Mouse (Mus musculus): ENCODE measurements around the gene Thtpa. TPM values are rescaled to one million over a fixed set of nuclear protein-coding genes. Genes with fewer than 3 reads are reported as not detected.

The Thtpa gene
- polyA plus RNA-seq, 1 experiment from 2014 or later, result 29.3 TPM

DNA sequence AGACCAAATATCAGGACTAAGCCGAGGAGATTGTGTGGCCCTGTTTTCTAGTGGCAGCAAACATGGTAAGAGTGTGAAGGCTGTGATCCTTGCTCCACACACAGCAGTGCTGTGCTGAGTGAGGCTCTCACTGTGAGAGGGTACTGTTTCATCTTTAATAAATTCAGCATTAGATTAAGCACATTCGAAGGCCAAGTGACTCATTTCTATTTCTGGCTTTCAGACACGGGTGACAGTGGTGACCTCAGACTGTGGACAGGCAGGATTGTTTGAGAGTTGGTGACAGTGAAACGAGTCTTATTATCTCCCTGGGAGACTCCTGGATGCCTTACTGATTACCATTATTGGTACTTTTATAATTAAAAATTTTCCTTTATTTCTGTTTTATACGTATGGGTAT lies 31.1 kb downstream of the Thtpa start:
- WGBS, result 88% methylated on average over 5 of the region's 5 CpGs
- H3K4me1 ChIP-seq (ENCODE audit: control insufficient read depth, insufficient read depth, low read length), result 0 out of 2 replicates have a peak, but pooled peaks cover 4% of the 10 kb centered on the region
- H3K27me3 ChIP-seq (ENCODE audit: control insufficient read depth, insufficient read depth, low read length), result no peaks in the 10 kb centered on the region
- H3K9me3 ChIP-seq (ENCODE audit: control insufficient read depth, low read length), result no peaks in the 10 kb centered on the region
- no peak for ATAC-seq (ENCODE audit: low read depth)
- H3K9ac ChIP-seq (replicated peaks; ENCODE audit: low read depth, low read length), result no peak overlapping the region
- H3K27ac ChIP-seq (ENCODE audit: low read depth, low read length), result no peak overlapping the region
- H3K36me3 ChIP-seq (ENCODE audit: control insufficient read depth, insufficient read depth, low read length), result no peaks in the 10 kb centered on the region
- H3K4me2 ChIP-seq (ENCODE audit: low read depth, low read length), result no peak overlapping the region
- no peak overlapping the region for H3K4me3 ChIP-seq (ENCODE audit: low read depth, low read length)

DNA sequence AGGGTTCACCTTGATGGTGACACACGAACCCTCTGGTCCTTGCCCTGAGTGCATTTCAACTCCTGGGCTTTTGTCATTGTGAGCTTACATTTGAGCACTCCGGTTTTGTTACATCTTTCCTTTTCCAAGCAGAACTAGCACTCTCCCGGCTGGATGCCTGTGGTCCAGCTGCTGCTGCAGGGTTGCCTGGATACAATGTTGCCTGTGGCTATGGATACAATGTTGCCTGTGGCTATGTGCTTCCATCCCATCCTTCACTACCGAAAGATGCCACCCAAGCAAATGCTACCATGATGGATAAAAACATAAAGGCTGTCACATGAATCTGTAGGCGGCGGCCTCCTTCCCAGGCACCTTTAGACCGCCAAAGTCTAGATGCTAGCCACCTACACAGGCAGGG lies 31.9 kb downstream of the Thtpa start:
- Histone ChIP-seq H3K9me3 (ENCODE audit: control insufficient read depth, low read length) (no peaks in the 10 kb centered on the region), H3K27ac (ENCODE audit: low read depth, low read length) (no peak overlapping the region), H3K4me1 (ENCODE audit: control insufficient read depth, insufficient read depth, low read length) (0 out of 2 replicates have a peak, but pooled peaks cover 4% of the 10 kb centered on the region), H3K27me3 (ENCODE audit: control insufficient read depth, insufficient read depth, low read length) (no peaks in the 10 kb centered on the region), H3K4me3 (ENCODE audit: low read depth, low read length) (no peak overlapping the region), H3K36me3 (ENCODE audit: control insufficient read depth, insufficient read depth, low read length) (no peaks in the 10 kb centered on the region), H3K4me2 (ENCODE audit: low read depth, low read length) (no peak overlapping the region), H3K9ac (replicated peaks; ENCODE audit: low read depth, low read length) (no peak overlapping the region)
- no peak for ATAC-seq (ENCODE audit: low read depth)
- WGBS, result 74% methylated on average over 7 of the region's 7 CpGs

DNA sequence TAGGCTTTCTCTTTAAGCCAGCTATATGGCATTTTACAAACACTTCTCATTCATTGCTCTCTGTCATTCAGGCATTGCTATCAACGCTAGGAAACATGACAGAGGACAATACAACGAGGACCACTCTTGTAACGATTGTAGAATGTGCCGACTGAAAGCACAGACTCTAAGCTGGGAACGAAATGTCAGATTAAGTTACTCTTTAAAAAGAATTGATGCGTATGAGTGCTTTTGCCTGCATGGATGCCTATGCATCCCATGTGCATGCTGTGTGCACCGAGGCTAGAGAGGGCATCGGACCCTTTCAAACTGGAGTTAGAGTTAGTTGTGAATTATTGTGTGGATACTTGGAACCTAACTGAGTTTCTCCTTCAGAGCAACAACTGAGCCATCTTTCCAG lies 41.1 kb downstream of the Thtpa start:
- no peaks in the 10 kb centered on the region for H3K27me3 ChIP-seq (ENCODE audit: control insufficient read depth, insufficient read depth, low read length)
- WGBS, result 83% methylated on average over 8 of the region's 8 CpGs

DNA sequence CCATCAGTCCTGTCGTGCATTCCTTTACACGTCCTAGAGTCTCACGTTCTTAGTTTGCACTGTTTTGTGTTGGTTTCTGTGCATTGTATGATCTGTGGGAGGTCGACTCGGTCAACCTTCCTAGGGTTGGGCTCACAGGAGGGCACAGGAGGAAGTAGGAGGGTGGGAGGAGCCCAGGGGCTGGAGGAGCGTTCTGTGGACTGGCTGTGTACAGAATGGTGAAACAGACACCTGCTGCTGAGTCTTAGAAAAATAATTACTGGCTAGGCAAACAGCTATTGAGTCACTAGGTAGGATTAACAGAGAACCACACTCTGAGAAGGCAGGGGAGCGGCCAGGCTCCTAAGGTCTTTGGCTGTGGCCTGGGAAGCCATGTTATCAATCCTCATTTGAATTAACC lies 44.7 kb downstream of the Thtpa start:
- no peaks in the 10 kb centered on the region for H3K4me1 ChIP-seq (ENCODE audit: control insufficient read depth, insufficient read depth, low read length)
- 59% methylated on average over 7 of the region's 7 CpGs for WGBS
- H3K27ac ChIP-seq (ENCODE audit: low read depth, low read length), result no peak overlapping the region
- no peak for ATAC-seq (ENCODE audit: low read depth)
- H3K36me3 ChIP-seq (ENCODE audit: control insufficient read depth, insufficient read depth, low read length), result no peaks in the 10 kb centered on the region
- no peaks in the 10 kb centered on the region for H3K27me3 ChIP-seq (ENCODE audit: control insufficient read depth, insufficient read depth, low read length)
- no peak overlapping the region for H3K9ac ChIP-seq (replicated peaks; ENCODE audit: low read depth, low read length)
- H3K4me2 ChIP-seq (ENCODE audit: low read depth, low read length), result no peak overlapping the region
- no peak overlapping the region for H3K4me3 ChIP-seq (ENCODE audit: low read depth, low read length)
- H3K9me3 ChIP-seq (ENCODE audit: control insufficient read depth, low read length), result no peaks in the 10 kb centered on the region

More for the DNA sequence above, 41.1 kb downstream of the Thtpa start:
- Histone ChIP-seq H3K27ac (ENCODE audit: low read depth, low read length) (no peak overlapping the region), H3K4me1 (ENCODE audit: control insufficient read depth, insufficient read depth, low read length) (no peaks in the 10 kb centered on the region), H3K9ac (replicated peaks; ENCODE audit: low read depth, low read length) (no peak overlapping the region), H3K9me3 (ENCODE audit: control insufficient read depth, low read length) (no peaks in the 10 kb centered on the region), H3K4me2 (ENCODE audit: low read depth, low read length) (no peak overlapping the region), H3K4me3 (ENCODE audit: low read depth, low read length) (no peak overlapping the region), H3K36me3 (ENCODE audit: control insufficient read depth, insufficient read depth, low read length) (no peaks in the 10 kb centered on the region)
- ATAC-seq (ENCODE audit: low read depth), result no peak

DNA sequence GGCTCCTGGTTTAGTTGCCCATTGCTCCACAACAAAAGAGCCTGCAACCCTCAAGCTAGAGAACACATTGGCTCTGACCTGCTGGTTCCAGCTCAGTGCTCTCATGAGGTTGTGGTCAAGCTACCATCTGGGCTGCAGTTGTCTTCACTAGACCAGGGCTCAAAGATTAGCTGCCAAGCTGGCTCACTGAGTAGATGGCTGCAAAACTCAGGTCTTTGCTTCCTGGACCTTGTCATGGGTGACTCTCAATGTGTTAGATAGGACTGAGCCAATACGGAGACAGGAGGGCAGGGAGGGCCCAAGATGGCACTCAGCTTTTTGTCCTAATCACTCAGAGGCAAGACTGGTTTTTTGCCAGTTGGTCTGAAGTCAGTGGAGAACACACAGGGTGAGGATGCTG lies 51.7 kb downstream of the Thtpa start:
- Histone ChIP-seq H3K9me3 (ENCODE audit: control insufficient read depth, low read length) (no peaks in the 10 kb centered on the region), H3K27ac (ENCODE audit: low read depth, low read length) (no peak overlapping the region), H3K9ac (replicated peaks; ENCODE audit: low read depth, low read length) (no peak overlapping the region), H3K4me3 (ENCODE audit: low read depth, low read length) (no peak overlapping the region), H3K4me1 (ENCODE audit: control insufficient read depth, insufficient read depth, low read length) (peaks cover 4% of the 10 kb centered on the region; the same call in 1 of the 2 replicates), H3K36me3 (ENCODE audit: control insufficient read depth, insufficient read depth, low read length) (no peaks in the 10 kb centered on the region), H3K4me2 (ENCODE audit: low read depth, low read length) (no peak overlapping the region), H3K27me3 (ENCODE audit: control insufficient read depth, insufficient read depth, low read length) (no peaks in the 10 kb centered on the region)
- WGBS, result 96% methylated on average over 1 of the region's 1 CpGs
- no peak for ATAC-seq (ENCODE audit: low read depth)

DNA sequence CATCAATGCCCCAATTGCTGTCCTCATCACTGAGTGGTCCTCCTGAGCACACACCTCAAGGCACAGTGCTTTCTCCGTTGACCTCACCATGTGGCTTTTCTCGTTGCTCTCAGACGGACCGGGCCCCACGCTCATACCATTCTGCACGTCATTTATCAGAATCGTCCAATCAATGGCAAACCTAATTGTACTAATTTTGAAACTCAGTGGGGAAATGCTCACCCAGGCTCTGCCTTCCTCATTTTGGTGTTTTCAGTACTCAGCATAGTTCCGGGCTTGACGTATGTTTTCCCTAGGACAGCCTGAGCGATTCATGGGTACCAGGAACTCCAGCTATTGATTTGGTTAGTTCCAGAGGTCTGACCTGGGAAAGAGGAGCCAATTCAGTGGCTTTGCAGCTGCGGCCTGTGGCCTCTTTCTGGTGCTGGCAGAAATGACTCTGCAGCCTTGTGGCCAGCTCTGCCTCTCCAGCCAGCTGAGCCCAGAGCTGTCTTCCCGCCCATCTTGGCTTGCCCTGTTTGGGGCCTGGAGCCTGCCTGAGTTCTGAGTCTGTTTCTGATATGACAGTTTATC lies 52.3 kb downstream of the Thtpa start:
- H3K36me3 ChIP-seq (ENCODE audit: control insufficient read depth, insufficient read depth, low read length), result no peaks in the 10 kb centered on the region
- no peak for ATAC-seq (ENCODE audit: low read depth)
- no peak overlapping the region for H3K9ac ChIP-seq (replicated peaks; ENCODE audit: low read depth, low read length)
- 87% methylated on average over 12 of the region's 12 CpGs for WGBS
- peaks cover 4% of the 10 kb centered on the region; the same call in 1 of the 2 replicates for H3K4me1 ChIP-seq (ENCODE audit: control insufficient read depth, insufficient read depth, low read length)
- no peak overlapping the region for H3K27ac ChIP-seq (ENCODE audit: low read depth, low read length)
- no peak overlapping the region for H3K4me2 ChIP-seq (ENCODE audit: low read depth, low read length)
- no peaks in the 10 kb centered on the region for H3K9me3 ChIP-seq (ENCODE audit: control insufficient read depth, low read length)
- H3K4me3 ChIP-seq (ENCODE audit: low read depth, low read length), result no peak overlapping the region
- no peaks in the 10 kb centered on the region for H3K27me3 ChIP-seq (ENCODE audit: control insufficient read depth, insufficient read depth, low read length)

DNA sequence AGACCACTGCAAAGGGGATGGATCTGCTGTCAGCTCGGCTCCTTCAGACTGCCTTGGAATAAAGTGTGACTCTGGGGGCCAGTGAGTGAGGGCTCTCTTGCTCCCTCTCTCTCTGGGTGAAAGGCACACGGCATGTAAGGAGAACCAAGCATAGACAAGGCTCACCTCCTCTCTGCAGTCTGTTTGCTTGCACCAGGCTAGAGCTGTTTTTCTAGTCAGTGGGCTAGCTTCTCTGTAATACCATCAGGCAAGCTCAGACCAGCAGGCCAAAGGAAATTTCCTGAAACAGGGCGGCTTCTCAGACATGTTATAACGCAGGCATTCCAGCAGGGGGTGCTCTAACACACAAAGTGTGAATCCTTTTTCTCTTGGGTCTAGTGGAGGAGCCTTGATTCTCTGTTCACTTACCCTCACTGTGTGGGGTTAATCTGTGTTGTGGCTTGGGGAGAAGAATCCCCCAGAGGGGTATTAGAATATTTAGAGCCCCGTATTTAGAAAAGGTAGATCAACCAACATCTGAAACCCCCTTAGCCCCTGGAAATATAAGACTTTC lies 53.9 kb downstream of the Thtpa start:
- no peak overlapping the region for H3K27ac ChIP-seq (ENCODE audit: low read depth, low read length)

More for the DNA sequence above, 53.9 kb downstream of the Thtpa start:
- ATAC-seq (ENCODE audit: low read depth), result peak; percentile 80
- Histone ChIP-seq H3K27me3 (ENCODE audit: control insufficient read depth, insufficient read depth, low read length) (no peaks in the 10 kb centered on the region), H3K36me3 (ENCODE audit: control insufficient read depth, insufficient read depth, low read length) (no peaks in the 10 kb centered on the region), H3K4me1 (ENCODE audit: control insufficient read depth, insufficient read depth, low read length) (peaks cover 4% of the 10 kb centered on the region; the same call in 1 of the 2 replicates), H3K4me2 (ENCODE audit: low read depth, low read length) (no peak overlapping the region), H3K4me3 (ENCODE audit: low read depth, low read length) (no peak overlapping the region), H3K9me3 (ENCODE audit: control insufficient read depth, low read length) (no peaks in the 10 kb centered on the region), H3K9ac (replicated peaks; ENCODE audit: low read depth, low read length) (no peak overlapping the region)
- 28% methylated on average over 5 of the region's 5 CpGs for WGBS

Other genes starting within 250 kb of the Thtpa start
- 10.0 and 11.7 TPM in 2 replicates for gene Homez, start 223.8 kb upstream of the Thtpa start, polyA plus RNA-seq (2014; fragmentation: Nextera tagmentation; extraction: Ambion mirVana)
- gene Ppp1r3e, start 217.2 kb upstream of the Thtpa start, polyA plus RNA-seq (2014; fragmentation: Nextera tagmentation; extraction: Ambion mirVana), result 3.8 and 7.2 TPM in 2 replicates
- gene Bcl2l2, start 211.4 kb upstream of the Thtpa start, polyA plus RNA-seq (2014; fragmentation: Nextera tagmentation; extraction: Ambion mirVana), result 4.8 and 5.3 TPM in 2 replicates
- not detected in 2 replicates for gene Gm20521, start 211.3 kb upstream of the Thtpa start, polyA plus RNA-seq (2014; fragmentation: Nextera tagmentation; extraction: Ambion mirVana)
- gene Pabpn1, start 202.3 kb upstream of the Thtpa start, polyA plus RNA-seq (2014; fragmentation: Nextera tagmentation; extraction: Ambion mirVana), result 149 and 176 TPM in 2 replicates
- 121 and 122 TPM in 2 replicates for gene Slc22a17, start 181.7 kb upstream of the Thtpa start, polyA plus RNA-seq (2014; fragmentation: Nextera tagmentation; extraction: Ambion mirVana)
- gene Efs, start 168.7 kb upstream of the Thtpa start, polyA plus RNA-seq (2014; fragmentation: Nextera tagmentation; extraction: Ambion mirVana), result 9.9 and 13.5 TPM in 2 replicates
- gene Il25, start 162.1 kb upstream of the Thtpa start, polyA plus RNA-seq (2014; fragmentation: Nextera tagmentation; extraction: Ambion mirVana), result 0.39 and 0.76 TPM in 2 replicates
- 10.4 and 17.5 TPM in 2 replicates for gene Cmtm5, start 158.5 kb upstream of the Thtpa start, polyA plus RNA-seq (2014; fragmentation: Nextera tagmentation; extraction: Ambion mirVana)
- 0.23 and 1.7 TPM in 2 replicates for gene Myh6, start 127.9 kb upstream of the Thtpa start, polyA plus RNA-seq (2014; fragmentation: Nextera tagmentation; extraction: Ambion mirVana)
- gene Gm17428, start 117.9 kb upstream of the Thtpa start, polyA plus RNA-seq (2014; fragmentation: Nextera tagmentation; extraction: Ambion mirVana), result not detected in 2 replicates
- gene Myh7, start 100.2 kb upstream of the Thtpa start, polyA plus RNA-seq (2014; fragmentation: Nextera tagmentation; extraction: Ambion mirVana), result 4.5 and 4.8 TPM in 2 replicates
- gene Ngdn, start 79.3 kb upstream of the Thtpa start, polyA plus RNA-seq (2014; fragmentation: Nextera tagmentation; extraction: Ambion mirVana), result 44.9 and 50.9 TPM in 2 replicates
- 23.9 and 27.3 TPM in 2 replicates for gene Zfhx2, start 2.5 kb upstream of the Thtpa start, polyA plus RNA-seq (2014; fragmentation: Nextera tagmentation; extraction: Ambion mirVana)
- 5.4 and 7.0 TPM in 2 replicates for gene Ap1g2, start 11.8 kb downstream of the Thtpa start, polyA plus RNA-seq (2014; fragmentation: Nextera tagmentation; extraction: Ambion mirVana)
- 36.2 and 41.3 TPM in 2 replicates for gene Jph4, start 22.2 kb downstream of the Thtpa start, polyA plus RNA-seq (2014; fragmentation: Nextera tagmentation; extraction: Ambion mirVana)
- 1.0 and 1.9 TPM in 2 replicates for gene Dhrs2, start 127.2 kb downstream of the Thtpa start, polyA plus RNA-seq (2014; fragmentation: Nextera tagmentation; extraction: Ambion mirVana)

Data from neural tube, embryonic 14.5 days (tissue).